Mouse (Mus musculus): ENCODE measurements at regions not wholly inside any gene's neighbourhood (a gene's known extent, or its start where the extent isn't known, plus 50 kb on each side); places are given as distances from the start of the nearest gene placed in this dataset.

GRCm38 (mm10) chr1:185074001-185074400, 74.6 kb upstream of the Mark1 start:
- no peak for ATAC-seq (ENCODE audit: low FRiP score)
- no peak for DNase-seq (ENCODE audit: low spot score)
- H3K27me3 ChIP-seq (ENCODE audit: control insufficient read depth, insufficient read depth, low read length): no peaks in the 10 kb centered on the region
- H3K27ac ChIP-seq (ENCODE audit: low read depth, low read length): no peak overlapping the region
- H3K4me3 ChIP-seq (ENCODE audit: low read depth, low read length): no peak overlapping the region
- H3K4me1 ChIP-seq (replicated peaks; ENCODE audit: control insufficient read depth, insufficient read depth, low read length): no peaks in the 10 kb centered on the region
- no peak overlapping the region for H3K9ac ChIP-seq (ENCODE audit: low read depth, low read length)
- H3K9me3 ChIP-seq (ENCODE audit: control insufficient read depth, low read length): no peaks in the 10 kb centered on the region
- 89% methylated on average over 5 of the region's 5 CpGs for WGBS
- no peak overlapping the region for H3K4me2 ChIP-seq (replicated peaks; ENCODE audit: low read depth, low read length)
- no peaks in the 10 kb centered on the region for H3K36me3 ChIP-seq (ENCODE audit: control insufficient read depth, insufficient read depth, low read length)

GRCm38 (mm10) chr1:185072766-185073165, 73.4 kb upstream of the Mark1 start:
- WGBS: 75% methylated on average over 6 of the region's 6 CpGs
- no peaks in the 10 kb centered on the region for H3K9me3 ChIP-seq (ENCODE audit: control insufficient read depth, low read length)

GRCm38 (mm10) chr1:185071566-185071965, 72.2 kb upstream of the Mark1 start:
- Histone ChIP-seq H3K36me3 (ENCODE audit: control insufficient read depth, insufficient read depth, low read length) (no peaks in the 10 kb centered on the region), H3K9ac (ENCODE audit: low read depth, low read length) (no peak overlapping the region), H3K27ac (ENCODE audit: low read depth, low read length) (no peak overlapping the region), H3K27me3 (ENCODE audit: control insufficient read depth, insufficient read depth, low read length) (no peaks in the 10 kb centered on the region), H3K4me1 (replicated peaks; ENCODE audit: control insufficient read depth, insufficient read depth, low read length) (no peaks in the 10 kb centered on the region), H3K4me2 (replicated peaks; ENCODE audit: low read depth, low read length) (no peak overlapping the region), H3K4me3 (ENCODE audit: low read depth, low read length) (no peak overlapping the region), H3K9me3 (ENCODE audit: control insufficient read depth, low read length) (no peaks in the 10 kb centered on the region)
- 70% methylated on average over 7 of the region's 7 CpGs for WGBS
- DNase-seq (ENCODE audit: low spot score) (no peak), ATAC-seq (ENCODE audit: low FRiP score) (no peak)

More at GRCm38 (mm10) chr1:185072766-185073165, 73.4 kb upstream of the Mark1 start:
- H3K4me3 ChIP-seq (ENCODE audit: low read depth, low read length): no peak overlapping the region
- no peaks in the 10 kb centered on the region for H3K36me3 ChIP-seq (ENCODE audit: control insufficient read depth, insufficient read depth, low read length)
- DNase-seq (ENCODE audit: low spot score) (no peak), ATAC-seq (ENCODE audit: low FRiP score) (no peak)
- H3K4me1 ChIP-seq (replicated peaks; ENCODE audit: control insufficient read depth, insufficient read depth, low read length): no peaks in the 10 kb centered on the region
- no peak overlapping the region for H3K9ac ChIP-seq (ENCODE audit: low read depth, low read length)
- H3K27ac ChIP-seq (ENCODE audit: low read depth, low read length): no peak overlapping the region
- H3K27me3 ChIP-seq (ENCODE audit: control insufficient read depth, insufficient read depth, low read length): no peaks in the 10 kb centered on the region
- no peak overlapping the region for H3K4me2 ChIP-seq (replicated peaks; ENCODE audit: low read depth, low read length)

- no peak overlapping the region for H3K9ac ChIP-seq (ENCODE audit: low read depth, low read length)
- no peaks in the 10 kb centered on the region for H3K4me1 ChIP-seq (replicated peaks; ENCODE audit: control insufficient read depth, insufficient read depth, low read length)
- H3K4me2 ChIP-seq (replicated peaks; ENCODE audit: low read depth, low read length): no peak overlapping the region
- no peaks in the 10 kb centered on the region for H3K9me3 ChIP-seq (ENCODE audit: control insufficient read depth, low read length)
- no peak overlapping the region for H3K27ac ChIP-seq (ENCODE audit: low read depth, low read length)
- no peak overlapping the region for H3K4me3 ChIP-seq (ENCODE audit: low read depth, low read length)
- 93% methylated on average over 3 of the region's 3 CpGs for WGBS
- no peaks in the 10 kb centered on the region for H3K27me3 ChIP-seq (ENCODE audit: control insufficient read depth, insufficient read depth, low read length)
- ATAC-seq (ENCODE audit: low FRiP score) (no peak), DNase-seq (ENCODE audit: low spot score) (no peak)
- H3K36me3 ChIP-seq (ENCODE audit: control insufficient read depth, insufficient read depth, low read length): no peaks in the 10 kb centered on the region
These were observed 71.4 kb upstream of the Mark1 start for GRCm38 (mm10) chr1:185070853-185071149.

GRCm38 (mm10) chr1:185070062-185070852, 70.9 kb upstream of the Mark1 start:
- ATAC-seq (ENCODE audit: low FRiP score): no peak
- no peak for DNase-seq (ENCODE audit: low spot score)
- no peaks in the 10 kb centered on the region for H3K27me3 ChIP-seq (ENCODE audit: control insufficient read depth, insufficient read depth, low read length)
- H3K4me2 ChIP-seq (replicated peaks; ENCODE audit: low read depth, low read length): no peak overlapping the region
- H3K9me3 ChIP-seq (ENCODE audit: control insufficient read depth, low read length): no peaks in the 10 kb centered on the region
- no peak overlapping the region for H3K27ac ChIP-seq (ENCODE audit: low read depth, low read length)
- no peaks in the 10 kb centered on the region for H3K36me3 ChIP-seq (ENCODE audit: control insufficient read depth, insufficient read depth, low read length)
- H3K4me1 ChIP-seq (replicated peaks; ENCODE audit: control insufficient read depth, insufficient read depth, low read length): no peaks in the 10 kb centered on the region
- H3K9ac ChIP-seq (ENCODE audit: low read depth, low read length): no peak overlapping the region
- WGBS: 88% methylated on average over 10 of the region's 10 CpGs
- H3K4me3 ChIP-seq (ENCODE audit: low read depth, low read length): no peak overlapping the region

- no peak overlapping the region for H3K27ac ChIP-seq (ENCODE audit: low read depth, low read length)
- no peaks in the 10 kb centered on the region for H3K9me3 ChIP-seq (ENCODE audit: control insufficient read depth, low read length)
- WGBS: 89% methylated on average over 6 of the region's 6 CpGs
- no peak overlapping the region for H3K9ac ChIP-seq (ENCODE audit: low read depth, low read length)
- H3K4me2 ChIP-seq (replicated peaks; ENCODE audit: low read depth, low read length): no peak overlapping the region
- no peaks in the 10 kb centered on the region for H3K4me1 ChIP-seq (replicated peaks; ENCODE audit: control insufficient read depth, insufficient read depth, low read length)
- no peaks in the 10 kb centered on the region for H3K27me3 ChIP-seq (ENCODE audit: control insufficient read depth, insufficient read depth, low read length)
- no peak overlapping the region for H3K4me3 ChIP-seq (ENCODE audit: low read depth, low read length)
- no peaks in the 10 kb centered on the region for H3K36me3 ChIP-seq (ENCODE audit: control insufficient read depth, insufficient read depth, low read length)
- DNase-seq (ENCODE audit: low spot score) (no peak), ATAC-seq (ENCODE audit: low FRiP score) (no peak)
These were observed 68.8 kb upstream of the Mark1 start for GRCm38 (mm10) chr1:185068136-185068535.

GRCm38 (mm10) chr1:185067661-185068060, 68.3 kb upstream of the Mark1 start:
- WGBS: 78% methylated on average over 5 of the region's 5 CpGs
- H3K9me3 ChIP-seq (ENCODE audit: control insufficient read depth, low read length): no peaks in the 10 kb centered on the region

GRCm38 (mm10) chr1:185065056-185065455, 65.7 kb upstream of the Mark1 start:
- no peak overlapping the region for H3K27ac ChIP-seq (ENCODE audit: low read depth, low read length)
- H3K4me3 ChIP-seq (ENCODE audit: low read depth, low read length): no peak overlapping the region
- H3K4me1 ChIP-seq (replicated peaks; ENCODE audit: control insufficient read depth, insufficient read depth, low read length): no peaks in the 10 kb centered on the region
- no peaks in the 10 kb centered on the region for H3K9me3 ChIP-seq (ENCODE audit: control insufficient read depth, low read length)
- no peak overlapping the region for H3K9ac ChIP-seq (ENCODE audit: low read depth, low read length)
- DNase-seq (ENCODE audit: low spot score) (no peak), ATAC-seq (ENCODE audit: low FRiP score) (no peak)
- WGBS: 72% methylated on average over 3 of the region's 3 CpGs
- H3K27me3 ChIP-seq (ENCODE audit: control insufficient read depth, insufficient read depth, low read length): no peaks in the 10 kb centered on the region
- no peak overlapping the region for H3K4me2 ChIP-seq (replicated peaks; ENCODE audit: low read depth, low read length)
- H3K36me3 ChIP-seq (ENCODE audit: control insufficient read depth, insufficient read depth, low read length): no peaks in the 10 kb centered on the region

More at GRCm38 (mm10) chr1:185067661-185068060, 68.3 kb upstream of the Mark1 start:
- no peak overlapping the region for H3K9ac ChIP-seq (ENCODE audit: low read depth, low read length)
- H3K36me3 ChIP-seq (ENCODE audit: control insufficient read depth, insufficient read depth, low read length): no peaks in the 10 kb centered on the region
- no peaks in the 10 kb centered on the region for H3K4me1 ChIP-seq (replicated peaks; ENCODE audit: control insufficient read depth, insufficient read depth, low read length)
- DNase-seq (ENCODE audit: low spot score) (no peak), ATAC-seq (ENCODE audit: low FRiP score) (no peak)
- no peak overlapping the region for H3K4me3 ChIP-seq (ENCODE audit: low read depth, low read length)
- no peak overlapping the region for H3K27ac ChIP-seq (ENCODE audit: low read depth, low read length)
- no peak overlapping the region for H3K4me2 ChIP-seq (replicated peaks; ENCODE audit: low read depth, low read length)
- H3K27me3 ChIP-seq (ENCODE audit: control insufficient read depth, insufficient read depth, low read length): no peaks in the 10 kb centered on the region

GRCm38 (mm10) chr1:185062103-185062502, 62.7 kb upstream of the Mark1 start:
- no peaks in the 10 kb centered on the region for H3K27me3 ChIP-seq (ENCODE audit: control insufficient read depth, insufficient read depth, low read length)
- H3K4me3 ChIP-seq (ENCODE audit: low read depth, low read length): no peak overlapping the region
- WGBS: 82% methylated on average over 11 of the region's 11 CpGs
- DNase-seq (ENCODE audit: low spot score): no peak
- H3K4me2 ChIP-seq (replicated peaks; ENCODE audit: low read depth, low read length): no peak overlapping the region
- H3K27ac ChIP-seq (ENCODE audit: low read depth, low read length): no peak overlapping the region
- no peaks in the 10 kb centered on the region for H3K9me3 ChIP-seq (ENCODE audit: control insufficient read depth, low read length)
- H3K4me1 ChIP-seq (replicated peaks; ENCODE audit: control insufficient read depth, insufficient read depth, low read length): no peaks in the 10 kb centered on the region
- ATAC-seq (ENCODE audit: low FRiP score): no peak
- H3K36me3 ChIP-seq (ENCODE audit: control insufficient read depth, insufficient read depth, low read length): no peaks in the 10 kb centered on the region
- no peak overlapping the region for H3K9ac ChIP-seq (ENCODE audit: low read depth, low read length)
